Mouse (Mus musculus): ENCODE data around the gene Iqgap2. TPM values are rescaled to one million over a fixed set of nuclear protein-coding genes. Genes with fewer than 3 reads are reported as not detected.
A peak's percentile ranks its signal among the peaks of the same experiment; 100 is the strongest.

Gene Iqgap2
- polyA plus RNA-seq, 1 experiment: 12.5 TPM

- TF ChIP-seq POLR2A (IDR thresholded peaks at IDR 0.05; ENCODE audit: low read depth, low read length) (no peak), CTCF (conservative IDR thresholded peaks at IDR 0.05; ENCODE audit: insufficient read depth, insufficient read length, low read depth, low read length) (no peak)
- Histone ChIP-seq H3K36me3 (ENCODE audit: control insufficient read depth, insufficient read depth, low read length) (no peaks in the 10 kb centered on the region), H3K4me1 (ENCODE audit: control insufficient read depth, insufficient read depth, low read length) (no peaks in the 10 kb centered on the region), H3K27ac (ENCODE audit: insufficient read depth, low read depth, low read length) (no peak overlapping the region), H3K27me3 (replicated peaks; ENCODE audit: control insufficient read depth, insufficient read depth, low read length) (no peaks in the 10 kb centered on the region), H3K4me3 (ENCODE audit: insufficient read depth, low read depth, low read length) (no peak overlapping the region)
- 80% methylated on average over 4 of the region's 4 CpGs for WGBS
- no peak for DNase-seq
Measured at GRCm38 (mm10) chr13:95799322-95799721, 92.4 kb downstream of the Iqgap2 start.

- no peaks in the 10 kb centered on the region for H3K36me3 ChIP-seq (ENCODE audit: control insufficient read depth, insufficient read depth, low read length)
- DNase-seq: no peak
- no peak overlapping the region for H3K27ac ChIP-seq (ENCODE audit: insufficient read depth, low read depth, low read length)
- no peak overlapping the region for H3K4me3 ChIP-seq (ENCODE audit: insufficient read depth, low read depth, low read length)
- no peaks in the 10 kb centered on the region for H3K4me1 ChIP-seq (ENCODE audit: control insufficient read depth, insufficient read depth, low read length)
- no peaks in the 10 kb centered on the region for H3K27me3 ChIP-seq (replicated peaks; ENCODE audit: control insufficient read depth, insufficient read depth, low read length)
- no peak for TF ChIP-seq POLR2A (IDR thresholded peaks at IDR 0.05; ENCODE audit: low read depth, low read length)
- 74% methylated on average over 6 of the region's 6 CpGs for WGBS
Measured at GRCm38 (mm10) chr13:95798721-95799120, 93.0 kb downstream of the Iqgap2 start.

GRCm38 (mm10) chr13:95797530-95797929 is 94.2 kb downstream of the Iqgap2 start:
- no peak overlapping the region for H3K4me3 ChIP-seq (ENCODE audit: insufficient read depth, low read depth, low read length)
- H3K27ac ChIP-seq (ENCODE audit: insufficient read depth, low read depth, low read length): no peak overlapping the region
- no peak for DNase-seq
- TF ChIP-seq POLR2A (IDR thresholded peaks at IDR 0.05; ENCODE audit: low read depth, low read length) (no peak), CTCF (conservative IDR thresholded peaks at IDR 0.05; ENCODE audit: insufficient read depth, insufficient read length, low read depth, low read length) (no peak)
- WGBS: 89% methylated on average over 2 of the region's 2 CpGs
- H3K36me3 ChIP-seq (ENCODE audit: control insufficient read depth, insufficient read depth, low read length): no peaks in the 10 kb centered on the region
- H3K4me1 ChIP-seq (ENCODE audit: control insufficient read depth, insufficient read depth, low read length): no peaks in the 10 kb centered on the region
- H3K27me3 ChIP-seq (replicated peaks; ENCODE audit: control insufficient read depth, insufficient read depth, low read length): no peaks in the 10 kb centered on the region

- DNase-seq: no peak
- Histone ChIP-seq H3K36me3 (ENCODE audit: control insufficient read depth, insufficient read depth, low read length) (no peaks in the 10 kb centered on the region), H3K4me3 (ENCODE audit: insufficient read depth, low read depth, low read length) (no peak overlapping the region), H3K27ac (ENCODE audit: insufficient read depth, low read depth, low read length) (no peak overlapping the region), H3K4me1 (ENCODE audit: control insufficient read depth, insufficient read depth, low read length) (peaks cover 3% of the 10 kb centered on the region; the same call in 1 of the 2 replicates), H3K27me3 (replicated peaks; ENCODE audit: control insufficient read depth, insufficient read depth, low read length) (no peaks in the 10 kb centered on the region)
- TF ChIP-seq CTCF (conservative IDR thresholded peaks at IDR 0.05; ENCODE audit: insufficient read depth, insufficient read length, low read depth, low read length): no peak
- TF ChIP-seq POLR2A (IDR thresholded peaks at IDR 0.05; ENCODE audit: low read depth, low read length): no peak
- WGBS: 76% methylated on average over 8 of the region's 8 CpGs
Measured at GRCm38 (mm10) chr13:95794346-95794745, 97.4 kb downstream of the Iqgap2 start.

GRCm38 (mm10) chr13:95790883-95791282 is 100.8 kb downstream of the Iqgap2 start:
- Histone ChIP-seq H3K4me3 (ENCODE audit: insufficient read depth, low read depth, low read length) (no peak overlapping the region), H3K27ac (ENCODE audit: insufficient read depth, low read depth, low read length) (no peak overlapping the region), H3K4me1 (ENCODE audit: control insufficient read depth, insufficient read depth, low read length) (peaks cover 13% of the 10 kb centered on the region; the same call in 1 of the 2 replicates), H3K27me3 (replicated peaks; ENCODE audit: control insufficient read depth, insufficient read depth, low read length) (no peaks in the 10 kb centered on the region), H3K36me3 (ENCODE audit: control insufficient read depth, insufficient read depth, low read length) (no peaks in the 10 kb centered on the region)
- WGBS: 75% methylated on average over 6 of the region's 6 CpGs
- DNase-seq: no peak
- TF ChIP-seq POLR2A (IDR thresholded peaks at IDR 0.05; ENCODE audit: low read depth, low read length) (no peak), CTCF (conservative IDR thresholded peaks at IDR 0.05; ENCODE audit: insufficient read depth, insufficient read length, low read depth, low read length) (no peak)

- H3K4me3 ChIP-seq (ENCODE audit: insufficient read depth, low read depth, low read length): no peak overlapping the region
- no peaks in the 10 kb centered on the region for H3K27me3 ChIP-seq (replicated peaks; ENCODE audit: control insufficient read depth, insufficient read depth, low read length)
- TF ChIP-seq POLR2A (IDR thresholded peaks at IDR 0.05; ENCODE audit: low read depth, low read length): no peak
- no peak for TF ChIP-seq CTCF (conservative IDR thresholded peaks at IDR 0.05; ENCODE audit: insufficient read depth, insufficient read length, low read depth, low read length)
- DNase-seq: peak; percentile 50
- H3K4me1 ChIP-seq (ENCODE audit: control insufficient read depth, insufficient read depth, low read length): peaks cover 13% of the 10 kb centered on the region; the same call in 1 of the 2 replicates
- H3K36me3 ChIP-seq (ENCODE audit: control insufficient read depth, insufficient read depth, low read length): no peaks in the 10 kb centered on the region
- 35% methylated on average over 10 of the region's 10 CpGs for WGBS
- H3K27ac ChIP-seq (ENCODE audit: insufficient read depth, low read depth, low read length): no peak overlapping the region
Measured at GRCm38 (mm10) chr13:95788631-95789376, 102.9 kb downstream of the Iqgap2 start.

GRCm38 (mm10) chr13:95782969-95783332 is 108.8 kb downstream of the Iqgap2 start:
- TF ChIP-seq POLR2A (IDR thresholded peaks at IDR 0.05; ENCODE audit: low read depth, low read length): no peak
- no peak for TF ChIP-seq CTCF (conservative IDR thresholded peaks at IDR 0.05; ENCODE audit: insufficient read depth, insufficient read length, low read depth, low read length)

More at GRCm38 (mm10) chr13:95782969-95783332, 108.8 kb downstream of the Iqgap2 start:
- Histone ChIP-seq H3K4me3 (ENCODE audit: insufficient read depth, low read depth, low read length) (no peak overlapping the region), H3K27me3 (replicated peaks; ENCODE audit: control insufficient read depth, insufficient read depth, low read length) (no peaks in the 10 kb centered on the region), H3K27ac (ENCODE audit: insufficient read depth, low read depth, low read length) (no peak overlapping the region), H3K4me1 (ENCODE audit: control insufficient read depth, insufficient read depth, low read length) (peaks cover 18% of the 10 kb centered on the region; the same call in 1 of the 2 replicates), H3K36me3 (ENCODE audit: control insufficient read depth, insufficient read depth, low read length) (no peaks in the 10 kb centered on the region)
- no peak for DNase-seq
- WGBS: 67% methylated on average over 2 of the region's 2 CpGs
